Mouse (Mus musculus) liver, embryonic 14.5 days (tissue): ENCODE measurements around the gene Mcl1.

Source experiments
- CTCF ChIP-seq: IDR thresholded peaks from 2 replicates; pipeline ENCODE4 v1.5.1; 2016; ENCODE audit warnings: antibody characterized with exemption, low read depth, control low read depth
- EP300 ChIP-seq: IDR thresholded peaks from 2 replicates; pipeline ENCODE4 v1.6.1; 2016; ENCODE audit warnings: antibody characterized with exemption, low read depth

DNA sequence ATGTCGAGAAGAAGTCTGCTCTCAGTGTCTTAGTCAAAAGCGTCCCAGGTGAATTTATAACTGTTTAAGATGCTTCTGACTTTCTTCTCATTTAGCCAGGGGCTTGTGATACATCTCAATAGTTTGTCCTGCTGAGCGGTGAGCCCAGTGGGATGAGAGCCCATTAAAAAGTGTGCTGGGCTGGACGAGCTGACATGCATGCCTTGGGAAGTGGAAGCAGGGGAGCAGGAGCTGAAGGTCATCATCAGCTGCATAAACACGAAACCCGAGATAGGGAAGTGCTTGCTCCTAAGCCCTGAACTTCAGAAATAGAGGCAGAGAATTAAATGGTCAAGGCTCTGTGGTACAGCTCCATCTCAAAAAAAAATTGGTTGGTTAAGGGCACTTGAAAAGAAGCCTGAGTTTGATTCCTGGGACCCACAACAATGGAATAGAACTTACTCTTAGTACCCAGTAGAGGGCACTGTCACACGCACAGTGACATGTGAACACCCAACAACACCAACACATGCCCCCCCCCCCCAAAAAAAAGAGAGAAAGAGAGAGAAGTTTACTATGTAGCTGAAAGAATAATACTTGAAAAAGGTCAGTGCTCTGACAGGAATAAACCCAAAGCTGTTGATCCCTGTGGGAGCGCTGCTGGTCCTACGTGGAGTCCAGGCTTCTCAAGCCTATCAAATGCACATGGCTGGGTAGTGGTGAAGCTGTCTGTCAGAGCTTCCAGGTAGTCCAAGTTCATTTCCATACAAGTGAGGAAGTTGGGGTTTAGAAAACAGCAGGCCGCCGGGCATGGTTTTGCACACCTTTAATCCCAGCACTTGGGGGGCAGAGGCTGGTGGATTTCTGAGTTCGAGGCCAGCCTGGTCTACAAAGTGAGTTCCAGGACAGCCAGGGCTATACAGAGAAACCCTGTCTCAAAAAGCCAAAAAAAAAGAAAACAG, 25.7 kb upstream of the Mcl1 start:
- TF ChIP-seq CTCF = peak; percentile 66
- no peak for TF ChIP-seq EP300
